ENCODE assay signal across 27 mouse cellular contexts in genomic region chr3:154758089-154758488, GRCm38 (mm10).
DNase-seq lines count a peak whose midpoint lies in the region; ATAC-seq and TF ChIP-seq lines count a peak whose summit lies in the region.
"Had no signal": no experiment of that assay in that cellular context is flagged by ENCODE, and none has a peak within 500 bp of the region (broad histone marks: within the 10 kb centered on the region; RNA-seq: fewer than 3 reads in every experiment).

No protein-coding gene starts in this region.

- no peaks in the 10 kb centered on the region for H3K9me3 ChIP-seq in embryonic facial prominence, embryonic 14.5 days (ENCODE audit: control insufficient read depth, low read length)
- no peaks in the 10 kb centered on the region for H3K9me3 ChIP-seq in embryonic facial prominence, embryonic 10.5 days
- no peaks in the 10 kb centered on the region for H3K9me3 ChIP-seq in hindbrain, embryonic 16.5 days (ENCODE audit: control insufficient read depth, low read length)
- no peaks in the 10 kb centered on the region for H3K9me3 ChIP-seq in hindbrain, postnatal 0 days (ENCODE audit: low read length)
- no peaks in the 10 kb centered on the region for H3K9me3 ChIP-seq in neural tube, embryonic 13.5 days
- H3K9me3 ChIP-seq in kidney, embryonic 15.5 days (replicated peaks), result no peaks in the 10 kb centered on the region
- H3K9me3 ChIP-seq: hindbrain, embryonic 15.5 days; intestine, embryonic 15.5 days; liver, embryonic 15.5 days; midbrain, embryonic 15.5 days had no signal

- H3K36me3 ChIP-seq in embryonic facial prominence, embryonic 14.5 days (ENCODE audit: control insufficient read depth, insufficient read depth, low read length), result no peaks in the 10 kb centered on the region
- H3K36me3 ChIP-seq in embryonic facial prominence, embryonic 10.5 days (replicated peaks), result no peaks in the 10 kb centered on the region
- H3K36me3 ChIP-seq in hindbrain, embryonic 16.5 days (ENCODE audit: control insufficient read depth, insufficient read depth, low read length), result no peaks in the 10 kb centered on the region
- no peaks in the 10 kb centered on the region for H3K36me3 ChIP-seq in hindbrain, postnatal 0 days (ENCODE audit: insufficient read depth, low read length)
- H3K36me3 ChIP-seq in neural tube, embryonic 13.5 days, result no peaks in the 10 kb centered on the region
- H3K36me3 ChIP-seq in kidney, embryonic 15.5 days, result no peaks in the 10 kb centered on the region
- H3K36me3 ChIP-seq: heart, embryonic 12.5 days; hindbrain, embryonic 15.5 days; intestine, embryonic 15.5 days; liver, embryonic 15.5 days; midbrain, embryonic 15.5 days had no signal

- H3K27me3 ChIP-seq in embryonic facial prominence, embryonic 14.5 days (replicated peaks; ENCODE audit: control insufficient read depth, insufficient read depth, low read length), result no peaks in the 10 kb centered on the region
- no peaks in the 10 kb centered on the region for H3K27me3 ChIP-seq in embryonic facial prominence, embryonic 10.5 days (replicated peaks; ENCODE audit: low read depth, poor library complexity, severe bottlenecking)
- no peaks in the 10 kb centered on the region for H3K27me3 ChIP-seq in hindbrain, embryonic 16.5 days (replicated peaks; ENCODE audit: control insufficient read depth, insufficient read depth, low read length)
- no peaks in the 10 kb centered on the region for H3K27me3 ChIP-seq in hindbrain, postnatal 0 days (ENCODE audit: insufficient read depth, low read length)
- no peaks in the 10 kb centered on the region for H3K27me3 ChIP-seq in neural tube, embryonic 13.5 days
- no peaks in the 10 kb centered on the region for H3K27me3 ChIP-seq in kidney, embryonic 15.5 days
- H3K27me3 ChIP-seq: CH12.LX; heart, embryonic 12.5 days; hindbrain, embryonic 15.5 days; intestine, embryonic 15.5 days; liver, embryonic 15.5 days; midbrain, embryonic 15.5 days had no signal

- ATAC-seq in embryonic facial prominence, embryonic 14.5 days (ENCODE audit: low read depth), result peak; percentile 58; the same call in 1 of the 2 replicates
- ATAC-seq in hindbrain, embryonic 16.5 days, result peak; percentile 58; the same call in 1 of the 2 replicates
- ATAC-seq in hindbrain, postnatal 0 days, result no peak
- ATAC-seq in neural tube, embryonic 13.5 days (ENCODE audit: low read depth), result peak; percentile 77
- no peak for ATAC-seq in kidney, embryonic 15.5 days (replicated peaks; ENCODE audit: low FRiP score)
- ATAC-seq: activated CD4-positive, CD25-positive, alpha-beta regulatory T cell, adult 4 months; intestine, embryonic 15.5 days; midbrain, embryonic 15.5 days had no signal

- H3K4me3 ChIP-seq in embryonic facial prominence, embryonic 14.5 days (ENCODE audit: low read depth, low read length), result no peak overlapping the region
- H3K4me3 ChIP-seq in embryonic facial prominence, embryonic 10.5 days, result no peak overlapping the region
- no peak overlapping the region for H3K4me3 ChIP-seq in hindbrain, embryonic 16.5 days (ENCODE audit: low read length)
- no peak overlapping the region for H3K4me3 ChIP-seq in hindbrain, postnatal 0 days (ENCODE audit: low read length)
- no peak overlapping the region for H3K4me3 ChIP-seq in neural tube, embryonic 13.5 days
- no peak overlapping the region for H3K4me3 ChIP-seq in kidney, embryonic 15.5 days (replicated peaks)
- H3K4me3 ChIP-seq: heart, adult 2 months; heart, embryonic 12.5 days; hindbrain, embryonic 15.5 days; intestine, embryonic 15.5 days; liver, embryonic 15.5 days; midbrain, embryonic 15.5 days had no signal

- no peaks in the 10 kb centered on the region for H3K4me1 ChIP-seq in embryonic facial prominence, embryonic 14.5 days (ENCODE audit: control insufficient read depth, insufficient read depth, low read length)
- H3K4me1 ChIP-seq in embryonic facial prominence, embryonic 10.5 days, result peaks cover 3% of the 10 kb centered on the region
- H3K4me1 ChIP-seq in hindbrain, embryonic 16.5 days (ENCODE audit: control insufficient read depth, insufficient read depth, low read depth, low read length), result no peaks in the 10 kb centered on the region
- H3K4me1 ChIP-seq in hindbrain, postnatal 0 days (ENCODE audit: insufficient read depth, low read length), result no peaks in the 10 kb centered on the region
- H3K4me1 ChIP-seq in neural tube, embryonic 13.5 days (replicated peaks), result peaks cover 8% of the 10 kb centered on the region; the same call in 1 of the 2 replicates
- 0 out of 2 replicates have a peak, but pooled peaks cover under 1% of the 10 kb centered on the region for H3K4me1 ChIP-seq in kidney, embryonic 15.5 days
- H3K4me1 ChIP-seq: heart, embryonic 12.5 days; hindbrain, embryonic 15.5 days; intestine, embryonic 15.5 days; liver, embryonic 15.5 days; midbrain, embryonic 15.5 days had no signal

- no peak overlapping the region for H3K4me2 ChIP-seq in embryonic facial prominence, embryonic 14.5 days (ENCODE audit: low read depth, low read length)
- H3K4me2 ChIP-seq in hindbrain, embryonic 16.5 days (ENCODE audit: low read length), result no peak overlapping the region
- H3K4me2 ChIP-seq in hindbrain, postnatal 0 days (ENCODE audit: low read depth, low read length), result no peak overlapping the region
- H3K4me2 ChIP-seq in neural tube, embryonic 13.5 days, result no peak overlapping the region
- H3K4me2 ChIP-seq in kidney, embryonic 15.5 days, result no peak overlapping the region
- H3K4me2 ChIP-seq: heart, embryonic 12.5 days; hindbrain, embryonic 15.5 days; intestine, embryonic 15.5 days; liver, embryonic 15.5 days; lung, embryonic 14.5 days; midbrain, embryonic 15.5 days had no signal

- no peak for TF ChIP-seq CTCF in hindbrain, postnatal 0 days (IDR thresholded peaks at IDR 0.05; ENCODE audit: low read depth)

- no peak overlapping the region for H3K9ac ChIP-seq in embryonic facial prominence, embryonic 14.5 days (ENCODE audit: low read depth, low read length)
- H3K9ac ChIP-seq in hindbrain, embryonic 16.5 days (ENCODE audit: low read depth, low read length), result no peak overlapping the region
- no peak overlapping the region for H3K9ac ChIP-seq in hindbrain, postnatal 0 days (replicated peaks; ENCODE audit: low read length)
- no peak overlapping the region for H3K9ac ChIP-seq in neural tube, embryonic 13.5 days
- no peak overlapping the region for H3K9ac ChIP-seq in kidney, embryonic 15.5 days
- H3K9ac ChIP-seq: heart, embryonic 12.5 days; hindbrain, embryonic 15.5 days; intestine, embryonic 15.5 days; liver, embryonic 15.5 days; lung, embryonic 14.5 days; midbrain, embryonic 15.5 days had no signal

- WGBS in embryonic facial prominence, embryonic 14.5 days, result 48% methylated on average over 3 of the region's 3 CpGs
- 64% methylated on average over 3 of the region's 3 CpGs for WGBS in embryonic facial prominence, embryonic 10.5 days
- 32% methylated on average over 3 of the region's 3 CpGs for WGBS in hindbrain, embryonic 16.5 days
- WGBS in hindbrain, postnatal 0 days, result 40% methylated on average over 3 of the region's 3 CpGs
- WGBS in neural tube, embryonic 13.5 days, result 37% methylated on average over 3 of the region's 3 CpGs
- 76% methylated on average over 3 of the region's 3 CpGs for WGBS in kidney, embryonic 15.5 days

- no peak overlapping the region for H3K27ac ChIP-seq in embryonic facial prominence, embryonic 14.5 days (replicated peaks; ENCODE audit: low read depth, low read length)
- no peak overlapping the region for H3K27ac ChIP-seq in embryonic facial prominence, embryonic 10.5 days (replicated peaks)
- H3K27ac ChIP-seq in hindbrain, embryonic 16.5 days (ENCODE audit: low read depth, low read length), result no peak overlapping the region
- no peak overlapping the region for H3K27ac ChIP-seq in hindbrain, postnatal 0 days
- H3K27ac ChIP-seq in neural tube, embryonic 13.5 days (replicated peaks), result 0 out of 2 replicates have a peak overlapping the region, but pooled peaks have one; percentile 42
- H3K27ac ChIP-seq in kidney, embryonic 15.5 days, result no peak overlapping the region
- H3K27ac ChIP-seq: heart, adult 2 months; hindbrain, embryonic 15.5 days; intestine, embryonic 15.5 days; liver, embryonic 15.5 days; midbrain, embryonic 15.5 days had no signal

- DNase-seq in embryonic facial prominence, embryonic 14.5 days (ENCODE audit: low spot score), result peak; percentile 9
- no peak for DNase-seq in embryonic facial prominence, embryonic 10.5 days (ENCODE audit: low spot score)
- DNase-seq in hindbrain, postnatal 0 days (ENCODE audit: low spot score), result no peak
- DNase-seq in brain, embryonic 18.5 days (ENCODE audit: low read depth, low spot score), result peak; percentile 14
- DNase-seq in kidney, postnatal 10 days, result no peak
- DNase-seq: adrenal gland, adult 8-10 months; cerebellum, adult 11-12 months; cerebellum, postnatal 10 days; heart, adult 2 months; heart, postnatal 4 days; kidney, adult 2 months; kidney, postnatal 25 days; lung, embryonic 14.5 days; lung, postnatal 14 days; retina, postnatal 1 day; right cerebral cortex, postnatal 14 days; thymus, postnatal 4 days had no signal

Comparison
In these comparisons a context has a peak if more than half of its experiments do, and no peak if none do; other contexts are left out.
1. ATAC-seq: peak in embryonic facial prominence, embryonic 14.5 days (single experiment), hindbrain, embryonic 16.5 days (single experiment) and neural tube, embryonic 13.5 days (single experiment); none in hindbrain, postnatal 0 days (single experiment) and kidney, embryonic 15.5 days (single experiment).
2. DNase-seq: peak in embryonic facial prominence, embryonic 14.5 days (single experiment) and brain, embryonic 18.5 days (single experiment); none in embryonic facial prominence, embryonic 10.5 days (single experiment), hindbrain, postnatal 0 days (single experiment) and kidney, postnatal 10 days (single experiment).